Mouse (Mus musculus) thymus, postnatal 4 days (tissue): ENCODE measurements around the gene Slc25a47.

Source experiments
- DNase-seq: peaks from one replicate; pipeline ENCODE4 v3.0.0; 2021

Gene Slc25a47

GRCm38 (mm10) chr12:108869575-108869974, 33.7 kb downstream of the Slc25a47 start:
- peak; percentile 61 for DNase-seq

- DNase-seq = no peak
Measured at GRCm38 (mm10) chr12:108873122-108873521, 37.3 kb downstream of the Slc25a47 start.

GRCm38 (mm10) chr12:108879138-108879537, 43.3 kb downstream of the Slc25a47 start:
- DNase-seq = no peak

DNA sequence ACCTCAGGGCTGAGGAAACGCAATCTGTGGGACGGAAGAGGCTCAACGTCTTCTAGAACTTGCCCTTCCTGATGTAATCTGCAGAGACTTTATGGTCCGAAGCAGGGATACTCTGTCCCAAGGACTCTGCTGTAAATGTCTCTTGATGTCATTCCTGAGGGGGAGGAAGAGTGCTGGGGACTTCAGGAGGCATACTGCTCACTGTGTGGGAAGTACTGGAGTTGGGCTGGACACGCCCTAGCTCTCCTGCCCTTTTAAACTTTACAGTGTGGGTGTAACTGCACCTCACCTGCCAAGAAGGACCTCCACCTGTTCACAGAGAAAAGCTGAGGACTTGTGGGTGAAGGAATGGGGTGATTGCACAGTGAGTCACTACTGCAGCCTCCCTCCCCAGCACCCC, 44.8 kb downstream of the Slc25a47 start:
- DNase-seq = no peak

GRCm38 (mm10) chr12:108881192-108881591, 45.3 kb downstream of the Slc25a47 start:
- DNase-seq = no peak

DNA sequence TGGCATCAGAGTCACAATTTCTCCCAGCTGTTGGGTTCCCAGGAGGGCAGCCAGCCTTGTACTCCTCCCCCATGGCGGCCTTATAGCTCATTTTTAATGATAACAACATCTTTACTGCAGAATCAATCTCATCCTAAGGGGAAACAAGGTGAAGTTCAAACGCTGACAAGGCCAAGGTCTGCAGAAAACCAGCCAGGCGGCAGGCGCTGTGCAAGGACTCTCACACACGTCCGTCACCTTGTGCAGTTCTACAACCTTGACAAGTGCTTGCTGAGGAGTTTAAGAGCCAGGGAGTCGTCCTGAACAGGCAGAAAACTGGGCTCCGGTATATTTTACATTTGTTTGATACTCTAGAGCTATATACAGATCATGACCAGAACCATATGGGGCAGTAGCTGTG, 46.9 kb downstream of the Slc25a47 start:
- DNase-seq = no peak

DNA sequence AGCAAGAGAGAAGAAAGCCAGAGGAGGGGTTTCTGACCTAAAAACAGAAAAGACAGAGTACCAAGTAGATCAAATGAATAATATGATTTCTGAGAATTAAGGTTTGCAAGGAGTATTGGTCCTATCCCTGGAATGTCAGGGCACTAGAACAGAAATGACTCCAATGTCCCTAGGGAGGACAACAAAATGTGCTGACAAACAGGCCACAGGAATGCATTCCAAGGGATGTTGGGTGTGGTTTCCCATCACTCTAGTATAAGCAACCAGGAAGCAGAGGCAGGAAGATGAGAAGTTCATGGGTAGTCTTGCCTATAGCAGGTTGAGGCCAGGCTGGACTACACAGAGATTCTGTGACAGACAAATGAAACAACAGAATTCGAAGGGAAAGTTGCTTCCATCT, 50.1 kb downstream of the Slc25a47 start:
- DNase-seq = no peak

DNA sequence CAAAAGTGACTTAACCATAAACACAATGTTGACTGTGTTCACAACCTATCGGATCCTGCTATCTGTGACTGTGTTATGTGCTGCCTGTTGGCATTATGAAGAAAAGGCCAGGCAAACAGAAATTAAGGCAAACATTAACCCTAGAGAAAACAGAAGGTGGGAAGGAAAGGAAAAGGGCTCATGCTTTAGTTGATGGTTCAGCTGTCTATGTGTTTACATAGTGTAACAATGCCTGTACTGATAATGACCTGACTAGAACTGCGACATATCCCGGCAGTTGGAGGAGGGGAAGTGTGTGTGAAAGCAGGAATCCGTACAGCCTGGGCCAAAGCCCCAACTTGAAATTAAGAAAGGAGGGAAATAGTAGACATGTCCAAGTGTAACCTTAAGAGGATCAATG, 51.2 kb downstream of the Slc25a47 start:
- no peak for DNase-seq

GRCm38 (mm10) chr12:108888632-108889031, 52.8 kb downstream of the Slc25a47 start:
- no peak for DNase-seq

- DNase-seq = no peak
Measured at GRCm38 (mm10) chr12:108892989-108893714, 57.3 kb downstream of the Slc25a47 start, which contains the start of gene Wdr25. Gene Wdr25 (plus strand): TSS chr12:108893631.

- peak; percentile 90 for DNase-seq
Measured at GRCm38 (mm10) chr12:108893715-108894431, 58.0 kb downstream of the Slc25a47 start, which contains the start of gene Wars. Gene Wars (minus strand): TSS chr12:108894174.

- DNase-seq = no peak
Measured at GRCm38 (mm10) chr12:108894432-108894816, 58.6 kb downstream of the Slc25a47 start.

- DNase-seq = peak; percentile 45
Measured at GRCm38 (mm10) chr12:108896006-108896405, 60.2 kb downstream of the Slc25a47 start.

DNA sequence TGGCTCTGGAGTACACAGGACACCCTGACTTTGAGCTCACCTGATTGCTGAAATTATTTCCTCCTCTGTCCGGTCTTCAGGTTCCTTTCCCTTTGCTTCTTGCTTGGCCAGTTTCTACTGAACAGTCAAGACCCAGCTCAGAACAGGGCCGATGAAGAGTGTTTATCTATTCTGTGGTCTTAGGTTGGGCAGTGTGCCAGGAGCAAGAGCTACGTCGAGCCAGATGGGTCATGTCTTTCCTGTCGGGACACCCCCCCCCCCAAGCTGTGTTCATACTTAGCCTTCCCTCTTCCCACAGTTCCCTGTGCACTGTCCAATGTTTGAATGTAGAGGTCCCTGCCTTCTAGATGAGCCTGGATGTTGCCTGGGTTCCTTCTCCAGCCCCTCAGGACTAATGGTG, 65.5 kb downstream of the Slc25a47 start:
- no peak for DNase-seq

GRCm38 (mm10) chr12:108902940-108903339, 67.1 kb downstream of the Slc25a47 start:
- DNase-seq = peak; percentile 73

GRCm38 (mm10) chr12:108903600-108904275, 67.9 kb downstream of the Slc25a47 start:
- DNase-seq = peak; percentile 71

- no peak for DNase-seq
Measured at GRCm38 (mm10) chr12:108904276-108904653, 68.4 kb downstream of the Slc25a47 start.

- DNase-seq = no peak
Measured at GRCm38 (mm10) chr12:108905620-108906302, 69.9 kb downstream of the Slc25a47 start.

DNA sequence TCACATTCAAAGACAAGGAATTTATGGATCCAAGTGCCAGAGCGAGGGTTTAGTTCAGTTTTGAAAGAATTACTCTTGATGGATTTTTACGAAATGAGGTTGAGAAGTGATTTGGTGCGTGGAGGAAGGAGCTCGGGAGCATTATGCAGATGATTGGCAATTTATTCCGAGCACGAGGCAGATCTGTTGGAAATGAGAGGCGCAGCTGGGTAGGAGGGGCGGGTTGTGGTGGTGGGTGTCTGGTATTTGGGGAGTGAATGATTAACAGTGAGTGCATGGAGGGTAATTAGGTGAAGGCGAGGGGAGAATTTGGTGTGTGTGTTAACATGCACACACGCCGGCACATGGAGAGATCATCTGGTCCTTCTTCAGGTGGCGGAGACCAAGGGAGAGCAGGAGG, 70.6 kb downstream of the Slc25a47 start:
- DNase-seq = no peak
